Comparison of ENCODE assay signal across 8 mouse cellular contexts in genomic region chr5:137749196-137749836, GRCm38 (mm10). TPM values are rescaled to one million over a fixed set of nuclear protein-coding genes. Genes with fewer than 3 reads are reported as not detected.
DNase-seq lines count a peak whose midpoint lies in the region; ATAC-seq and TF ChIP-seq lines count a peak whose summit lies in the region.

No protein-coding gene starts in this region.

- 0 out of 2 replicates have a peak overlapping the region, but pooled peaks have one; percentile 5 for H3K9ac ChIP-seq in lung, embryonic 14.5 days
- H3K9ac ChIP-seq in forebrain, embryonic 16.5 days (replicated peaks; ENCODE audit: low read depth, low read length) = no peak overlapping the region
- H3K9ac ChIP-seq in liver, embryonic 13.5 days = peak overlapping the region; percentile 97
- no peak overlapping the region for H3K9ac ChIP-seq in stomach, postnatal 0 days (ENCODE audit: low read length)

- DNase-seq in lung, embryonic 14.5 days = no peak
- no peak for DNase-seq in lung, adult 18-20 months
- DNase-seq in liver, embryonic 13.5 days = no peak
- no peak for DNase-seq in stomach, postnatal 0 days (ENCODE audit: low spot score)
- DNase-seq in frontal cortex, postnatal 36 days (ENCODE audit: low spot score in 2 of 2) = no peak
- DNase-seq in ovary, postnatal 14 days (ENCODE audit: low spot score) = no peak
- no peak for DNase-seq in cerebellum, adult 9-10 months

- TF ChIP-seq CTCF in lung, embryonic 14.5 days (IDR thresholded peaks at IDR 0.05; ENCODE audit: low read depth) = no peak
- TF ChIP-seq CTCF in stomach, postnatal 0 days (IDR thresholded peaks at IDR 0.05; ENCODE audit: low read depth) = no peak

- H3K4me1 ChIP-seq in lung, embryonic 14.5 days (ENCODE audit: insufficient read depth) = peaks cover 3% of the 10 kb centered on the region; the same call in 1 of the 2 replicates
- H3K4me1 ChIP-seq in forebrain, embryonic 16.5 days (replicated peaks; ENCODE audit: control insufficient read depth, insufficient read depth, low read length) = peaks cover 41% of the 10 kb centered on the region
- peaks cover 45% of the 10 kb centered on the region for H3K4me1 ChIP-seq in liver, embryonic 13.5 days (replicated peaks)
- peaks cover 6% of the 10 kb centered on the region; the same call in 1 of the 2 replicates for H3K4me1 ChIP-seq in stomach, postnatal 0 days (replicated peaks; ENCODE audit: control insufficient read depth, insufficient read depth)

- no peaks in the 10 kb centered on the region for H3K27me3 ChIP-seq in lung, embryonic 14.5 days (ENCODE audit: insufficient read depth, low read length)
- H3K27me3 ChIP-seq in forebrain, embryonic 16.5 days (replicated peaks; ENCODE audit: control insufficient read depth, insufficient read depth, low read length) = no peaks in the 10 kb centered on the region
- H3K27me3 ChIP-seq in liver, embryonic 13.5 days = no peaks in the 10 kb centered on the region
- no peaks in the 10 kb centered on the region for H3K27me3 ChIP-seq in stomach, postnatal 0 days (ENCODE audit: control insufficient read depth, insufficient read depth, low read length)

- ATAC-seq in lung, embryonic 14.5 days (ENCODE audit: insufficient read depth) = no peak
- no peak for ATAC-seq in forebrain, embryonic 16.5 days
- ATAC-seq in liver, embryonic 13.5 days (ENCODE audit: low read depth) = no peak
- ATAC-seq in stomach, postnatal 0 days (ENCODE audit: low FRiP score, low TSS enrichment) = no peak

- peak overlapping the region; percentile 100 for H3K4me2 ChIP-seq in lung, embryonic 14.5 days
- H3K4me2 ChIP-seq in forebrain, embryonic 16.5 days (ENCODE audit: low read length) = peak overlapping the region; percentile 99
- peak overlapping the region; percentile 99 for H3K4me2 ChIP-seq in liver, embryonic 13.5 days
- H3K4me2 ChIP-seq in stomach, postnatal 0 days (replicated peaks; ENCODE audit: low read depth) = peak overlapping the region; percentile 99

- no peaks in the 10 kb centered on the region for H3K9me3 ChIP-seq in lung, embryonic 14.5 days (ENCODE audit: low read depth, low read length)
- H3K9me3 ChIP-seq in forebrain, embryonic 16.5 days (ENCODE audit: control insufficient read depth, low read length) = no peaks in the 10 kb centered on the region
- H3K9me3 ChIP-seq in liver, embryonic 13.5 days (replicated peaks) = no peaks in the 10 kb centered on the region
- H3K9me3 ChIP-seq in stomach, postnatal 0 days (ENCODE audit: control insufficient read depth, low read length) = no peaks in the 10 kb centered on the region

- no peak for TF ChIP-seq EP300 in stomach, postnatal 0 days (optimal IDR thresholded peaks at IDR 0.05)

- 33% methylated on average over 6 of the region's 6 CpGs for WGBS in lung, embryonic 14.5 days
- 74% methylated on average over 6 of the region's 6 CpGs for WGBS in forebrain, embryonic 16.5 days
- WGBS in liver, embryonic 13.5 days (ENCODE audit: insufficient replicate concordance) = 23% methylated on average over 6 of the region's 6 CpGs
- 40% methylated on average over 6 of the region's 6 CpGs for WGBS in stomach, postnatal 0 days

- peak overlapping the region; percentile 76 for H3K4me3 ChIP-seq in lung, embryonic 14.5 days (ENCODE audit: low read depth, low read length)
- H3K4me3 ChIP-seq in forebrain, embryonic 16.5 days (replicated peaks; ENCODE audit: low read length) = no peak overlapping the region; the same call in 1 of the 2 replicates
- H3K4me3 ChIP-seq in liver, embryonic 13.5 days (replicated peaks) = peak overlapping the region; percentile 90
- H3K4me3 ChIP-seq in stomach, postnatal 0 days (ENCODE audit: low read depth, low read length) = peak overlapping the region; percentile 8; the same call in 1 of the 2 replicates

- H3K36me3 ChIP-seq in lung, embryonic 14.5 days (ENCODE audit: insufficient read depth) = peaks cover 43% of the 10 kb centered on the region
- H3K36me3 ChIP-seq in forebrain, embryonic 16.5 days (ENCODE audit: control insufficient read depth, insufficient read depth) = peaks cover 5% of the 10 kb centered on the region
- H3K36me3 ChIP-seq in liver, embryonic 13.5 days = peaks cover 46% of the 10 kb centered on the region
- peaks cover 17% of the 10 kb centered on the region; the same call in 1 of the 2 replicates for H3K36me3 ChIP-seq in stomach, postnatal 0 days (ENCODE audit: control insufficient read depth, insufficient read depth, low read length)

- H3K27ac ChIP-seq in lung, embryonic 14.5 days (ENCODE audit: low read depth) = 0 out of 2 replicates have a peak overlapping the region, but pooled peaks have one; percentile 13
- no peak overlapping the region; the same call in 1 of the 2 replicates for H3K27ac ChIP-seq in forebrain, embryonic 16.5 days (ENCODE audit: low read length)
- peak overlapping the region; percentile 99 for H3K27ac ChIP-seq in liver, embryonic 13.5 days
- H3K27ac ChIP-seq in stomach, postnatal 0 days (replicated peaks) = peak overlapping the region; percentile 99

RNA-seq across cellular contexts. Expression of gene Tsc22d4, which starts 3.8 kb away (rescaled TPM):
- 127 TPM in 2 replicates for polyA plus RNA-seq in lung, embryonic 14.5 days (2014; fragmentation: Nextera tagmentation; extraction: Ambion mirVana)
- 69.1 and 72.2 TPM in 2 replicates for polyA plus RNA-seq in forebrain, embryonic 16.5 days (2015; fragmentation: Nextera tagmentation; extraction: Ambion mirVana)
- 66.8 and 69.1 TPM in 2 replicates for polyA plus RNA-seq in liver, embryonic 13.5 days (2015; fragmentation: Nextera tagmentation; extraction: Ambion mirVana)
- 100 and 110 TPM in 2 replicates for polyA plus RNA-seq in stomach, postnatal 0 days (2015; fragmentation: Nextera tagmentation; extraction: Ambion mirVana)

RNA-seq across cellular contexts. Expression of gene Nyap1, which starts 7.9 kb away (rescaled TPM):
- polyA plus RNA-seq in lung, embryonic 14.5 days (2014; fragmentation: Nextera tagmentation; extraction: Ambion mirVana) = 0.91 and 0.93 TPM in 2 replicates
- 52.3 and 59.8 TPM in 2 replicates for polyA plus RNA-seq in forebrain, embryonic 16.5 days (2015; fragmentation: Nextera tagmentation; extraction: Ambion mirVana)
- 0.17 and 0.19 TPM in 2 replicates for polyA plus RNA-seq in liver, embryonic 13.5 days (2015; fragmentation: Nextera tagmentation; extraction: Ambion mirVana)
- 1.0 TPM in 2 replicates for polyA plus RNA-seq in stomach, postnatal 0 days (2015; fragmentation: Nextera tagmentation; extraction: Ambion mirVana)

RNA-seq across cellular contexts. Expression of gene Ppp1r35, which starts 29.3 kb away (rescaled TPM):
- polyA plus RNA-seq in lung, embryonic 14.5 days (2014; fragmentation: Nextera tagmentation; extraction: Ambion mirVana) = 33.7 and 40.9 TPM in 2 replicates
- polyA plus RNA-seq in forebrain, embryonic 16.5 days (2015; fragmentation: Nextera tagmentation; extraction: Ambion mirVana) = 28.7 and 34.4 TPM in 2 replicates
- 17.8 and 20.1 TPM in 2 replicates for polyA plus RNA-seq in liver, embryonic 13.5 days (2015; fragmentation: Nextera tagmentation; extraction: Ambion mirVana)
- 16.8 and 17.2 TPM in 2 replicates for polyA plus RNA-seq in stomach, postnatal 0 days (2015; fragmentation: Nextera tagmentation; extraction: Ambion mirVana)

RNA-seq across cellular contexts. Expression of gene Mepce, which starts 38.1 kb away (rescaled TPM):
- polyA plus RNA-seq in lung, embryonic 14.5 days (2014; fragmentation: Nextera tagmentation; extraction: Ambion mirVana) = 13.1 and 14.5 TPM in 2 replicates
- polyA plus RNA-seq in forebrain, embryonic 16.5 days (2015; fragmentation: Nextera tagmentation; extraction: Ambion mirVana) = 10.2 and 11.9 TPM in 2 replicates
- 4.5 and 4.9 TPM in 2 replicates for polyA plus RNA-seq in liver, embryonic 13.5 days (2015; fragmentation: Nextera tagmentation; extraction: Ambion mirVana)
- polyA plus RNA-seq in stomach, postnatal 0 days (2015; fragmentation: Nextera tagmentation; extraction: Ambion mirVana) = 5.8 and 6.8 TPM in 2 replicates

RNA-seq across cellular contexts. Expression of gene Zcwpw1, which starts 38.3 kb away (rescaled TPM):
- polyA plus RNA-seq in lung, embryonic 14.5 days (2014; fragmentation: Nextera tagmentation; extraction: Ambion mirVana) = 25.9 and 26.1 TPM in 2 replicates
- 11.1 and 11.2 TPM in 2 replicates for polyA plus RNA-seq in forebrain, embryonic 16.5 days (2015; fragmentation: Nextera tagmentation; extraction: Ambion mirVana)
- 3.5 and 4.8 TPM in 2 replicates for polyA plus RNA-seq in liver, embryonic 13.5 days (2015; fragmentation: Nextera tagmentation; extraction: Ambion mirVana)
- 2.6 and 2.7 TPM in 2 replicates for polyA plus RNA-seq in stomach, postnatal 0 days (2015; fragmentation: Nextera tagmentation; extraction: Ambion mirVana)

Comparison
In these comparisons a context has a peak if more than half of its experiments do, and no peak if none do; other contexts are left out.
1. H3K9ac ChIP-seq: peak in lung, embryonic 14.5 days (single experiment) and liver, embryonic 13.5 days (single experiment); none in forebrain, embryonic 16.5 days (single experiment) and stomach, postnatal 0 days (single experiment).
2. RNA of gene Nyap1, which starts 7.9 kb away (polyA plus RNA-seq): 52.3 to 59.8 TPM in forebrain, embryonic 16.5 days; 1.0 TPM in stomach, postnatal 0 days, 0.91 to 0.93 TPM in lung, embryonic 14.5 days and 0.17 to 0.19 TPM in liver, embryonic 13.5 days; every median in the first group is over 10 times any median in the second.
3. Peak in every context shown above with its lines, with median percentiles within 50 percentile points of each other: H3K4me2 ChIP-seq.